ENCODE assay signal across 31 mouse cellular contexts in the genomic region with DNA sequence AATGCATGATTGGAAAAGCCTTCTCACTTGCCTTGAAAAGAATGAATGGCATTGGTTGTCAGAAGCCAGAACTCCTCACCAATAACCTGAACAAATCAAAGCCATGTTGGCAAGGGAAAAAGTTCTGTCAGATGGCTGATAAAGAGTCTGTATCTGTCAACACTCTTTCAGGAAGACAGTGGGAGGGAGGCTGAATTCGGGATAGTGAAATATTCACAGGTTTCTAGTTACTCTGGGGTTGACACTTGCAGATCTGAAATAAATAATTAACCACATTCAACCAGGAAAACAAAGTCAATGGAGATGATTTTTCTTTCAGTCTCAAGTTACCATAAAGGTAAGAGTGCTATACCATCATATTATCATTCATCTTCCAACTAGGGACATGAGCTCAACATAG.
"Had no signal": no experiment of that assay in that cellular context is flagged by ENCODE, and none has a peak within 500 bp of the region (broad histone marks: within the 10 kb centered on the region; RNA-seq: fewer than 3 reads in every experiment).

No protein-coding gene starts in this region.

- H3K4me2 ChIP-seq: heart, embryonic 11.5 days; heart, embryonic 12.5 days; heart, embryonic 13.5 days; heart, embryonic 15.5 days; hindbrain, embryonic 12.5 days; hindbrain, embryonic 13.5 days; hindbrain, embryonic 14.5 days; hindbrain, embryonic 15.5 days; intestine, embryonic 15.5 days had no signal

- DNase-seq: heart, adult 18-20 months; heart, adult 2 months; heart, postnatal 10 days; heart, postnatal 14 days; heart, postnatal 36 days; heart, postnatal 4 days; kidney, adult 11 months; kidney, adult 18-20 months; kidney, postnatal 10 days; kidney, postnatal 14 days; layer of hippocampus, adult 9-11 months; layer of hippocampus, postnatal 36 days had no signal

- ATAC-seq: hindbrain, embryonic 16.5 days; hindbrain, postnatal 0 days; inflammation-experienced regulatory T-cells, adult 6 months; intestine, embryonic 15.5 days; intestine, embryonic 16.5 days; intestine, postnatal 0 days had no signal

- H3K9me3 ChIP-seq: heart, embryonic 10.5 days; heart, embryonic 12.5 days; heart, embryonic 13.5 days; heart, embryonic 15.5 days; hindbrain, embryonic 10.5 days; hindbrain, embryonic 12.5 days; hindbrain, embryonic 13.5 days; hindbrain, embryonic 15.5 days; intestine, embryonic 15.5 days had no signal

- H3K4me1 ChIP-seq: heart, embryonic 10.5 days; heart, embryonic 12.5 days; heart, embryonic 13.5 days; heart, embryonic 15.5 days; hindbrain, embryonic 10.5 days; hindbrain, embryonic 12.5 days; hindbrain, embryonic 13.5 days; hindbrain, embryonic 15.5 days; intestine, embryonic 15.5 days had no signal

- H3K27me3 ChIP-seq: heart, embryonic 12.5 days; heart, embryonic 13.5 days; heart, embryonic 15.5 days; hindbrain, embryonic 12.5 days; hindbrain, embryonic 13.5 days; hindbrain, embryonic 15.5 days; intestine, embryonic 15.5 days had no signal

- H3K9ac ChIP-seq: heart, embryonic 12.5 days; heart, embryonic 13.5 days; heart, embryonic 15.5 days; hindbrain, embryonic 12.5 days; hindbrain, embryonic 13.5 days; hindbrain, embryonic 14.5 days; hindbrain, embryonic 15.5 days; intestine, embryonic 15.5 days had no signal

- H3K36me3 ChIP-seq: heart, embryonic 10.5 days; heart, embryonic 12.5 days; heart, embryonic 13.5 days; heart, embryonic 15.5 days; hindbrain, embryonic 10.5 days; hindbrain, embryonic 12.5 days; hindbrain, embryonic 13.5 days; hindbrain, embryonic 15.5 days; intestine, embryonic 15.5 days had no signal

- H3K4me3 ChIP-seq: heart, adult 2 months; heart, embryonic 10.5 days; heart, embryonic 12.5 days; heart, embryonic 13.5 days; heart, embryonic 15.5 days; hindbrain, embryonic 10.5 days; hindbrain, embryonic 12.5 days; hindbrain, embryonic 13.5 days; hindbrain, embryonic 15.5 days; intestine, embryonic 15.5 days; layer of hippocampus, adult 2 months; left cerebral cortex, adult 2 months had no signal

- H3K27ac ChIP-seq: heart, adult 2 months; heart, embryonic 10.5 days; heart, embryonic 13.5 days; heart, embryonic 15.5 days; hindbrain, embryonic 10.5 days; hindbrain, embryonic 12.5 days; hindbrain, embryonic 13.5 days; hindbrain, embryonic 14.5 days; hindbrain, embryonic 15.5 days; hindbrain, postnatal 0 days; intestine, embryonic 15.5 days; kidney, postnatal 0 days; layer of hippocampus, adult 2 months; left cerebral cortex, adult 2 months had no signal
